Mouse (Mus musculus) brain, embryonic 14.5 days (tissue): ENCODE results near the gene Fbxo36.

Source experiments
- CTCF ChIP-seq: fragments of 200-500 bp; IDR thresholded peaks from 2 replicates; pipeline ENCODE4 v1.5.1; 2012; ENCODE audit warnings: inconsistent platforms, mild to moderate bottlenecking, moderate library complexity, borderline replicate concordance; ENCODE audit not compliant: insufficient read depth, insufficient read length; ENCODE audit errors: extremely low read depth
- POLR2A ChIP-seq: fragments of 200-500 bp; IDR thresholded peaks from 2 replicates; pipeline ENCODE4 v1.6.1; 2012; ENCODE audit warnings: mild to moderate bottlenecking, inconsistent platforms, borderline replicate concordance; ENCODE audit not compliant: poor library complexity, insufficient read depth, insufficient read length, severe bottlenecking; ENCODE audit errors: extremely low read depth

- TF ChIP-seq CTCF (peak; percentile 84), POLR2A (no peak)
Measured at GRCm38 (mm10) chr1:84933472-84934150, 94.0 kb downstream of the Fbxo36 start.
